Mouse (Mus musculus) E14TG2a.4 (cell line): ENCODE measurements around the gene Pcbp4.

Experiments used
- CTCF ChIP-seq: conservative IDR thresholded peaks from 2 replicates; pipeline ENCODE4 v1.5.1; 2014; ENCODE audit warnings: low read length
- NANOG ChIP-seq: IDR thresholded peaks from 2 replicates; pipeline ENCODE4 v1.6.1; 2014; ENCODE audit warnings: borderline replicate concordance, low read length, mixed read lengths
- POU5F1 ChIP-seq: IDR thresholded peaks from 2 replicates; pipeline ENCODE4 v1.6.1; 2014; ENCODE audit warnings: low read length, borderline replicate concordance

GRCm38 (mm10) chr9:106429221-106430014, 23.7 kb upstream of the Pcbp4 start, which contains the start of gene Rpl29:
- TF ChIP-seq CTCF = no peak
- no peak for TF ChIP-seq NANOG
- no peak for TF ChIP-seq POU5F1
